Mouse (Mus musculus): ENCODE measurements at regions not wholly inside any gene's neighbourhood (a gene's known extent, or its start where the extent isn't known, plus 50 kb on each side); places are given as distances from the start of the nearest gene placed in this dataset.

- Histone ChIP-seq H3K9me3 (replicated peaks) (peaks cover 6% of the 10 kb centered on the region; the same call in 1 of the 2 replicates), H3K4me2 (replicated peaks) (no peak overlapping the region), H3K36me3 (no peaks in the 10 kb centered on the region), H3K4me1 (peaks cover 11% of the 10 kb centered on the region), H3K9ac (no peak overlapping the region), H3K27me3 (no peaks in the 10 kb centered on the region), H3K4me3 (replicated peaks) (no peak overlapping the region), H3K27ac (replicated peaks) (no peak overlapping the region)
- 83% methylated on average over 3 of the region's 3 CpGs for WGBS
- ATAC-seq (ENCODE audit: insufficient number of reproducible peaks, low FRiP score, low TSS enrichment, low read depth) = no peak
Measured at GRCm38 (mm10) chr9:116365701-116366100, 190.5 kb upstream of the Tgfbr2 start.

- Histone ChIP-seq H3K4me3 (replicated peaks) (no peak overlapping the region), H3K27me3 (no peaks in the 10 kb centered on the region), H3K4me2 (replicated peaks) (no peak overlapping the region), H3K9me3 (replicated peaks) (peaks cover 6% of the 10 kb centered on the region; the same call in 1 of the 2 replicates), H3K4me1 (peaks cover 11% of the 10 kb centered on the region), H3K36me3 (no peaks in the 10 kb centered on the region), H3K9ac (no peak overlapping the region), H3K27ac (replicated peaks) (no peak overlapping the region)
- ATAC-seq (ENCODE audit: insufficient number of reproducible peaks, low FRiP score, low TSS enrichment, low read depth) = no peak
- 71% methylated on average over 12 of the region's 12 CpGs for WGBS
Measured at GRCm38 (mm10) chr9:116365016-116365685, 190.0 kb upstream of the Tgfbr2 start.

- Histone ChIP-seq H3K9ac (no peak overlapping the region), H3K4me1 (0 out of 2 replicates have a peak, but pooled peaks cover 3% of the 10 kb centered on the region), H3K27ac (replicated peaks) (no peak overlapping the region), H3K9me3 (replicated peaks) (peaks cover 6% of the 10 kb centered on the region; the same call in 1 of the 2 replicates), H3K4me2 (replicated peaks) (no peak overlapping the region), H3K27me3 (no peaks in the 10 kb centered on the region), H3K4me3 (replicated peaks) (no peak overlapping the region), H3K36me3 (no peaks in the 10 kb centered on the region)
- 73% methylated on average over 3 of the region's 3 CpGs for WGBS
- ATAC-seq (ENCODE audit: insufficient number of reproducible peaks, low FRiP score, low TSS enrichment, low read depth) = no peak
Measured at GRCm38 (mm10) chr9:116361092-116361491, 185.9 kb upstream of the Tgfbr2 start.

- Histone ChIP-seq H3K4me3 (replicated peaks) (no peak overlapping the region), H3K9ac (no peak overlapping the region), H3K4me2 (replicated peaks) (no peak overlapping the region), H3K9me3 (replicated peaks) (no peaks in the 10 kb centered on the region), H3K36me3 (no peaks in the 10 kb centered on the region), H3K4me1 (0 out of 2 replicates have a peak, but pooled peaks cover 5% of the 10 kb centered on the region), H3K27me3 (no peaks in the 10 kb centered on the region), H3K27ac (replicated peaks) (no peak overlapping the region)
- ATAC-seq (ENCODE audit: insufficient number of reproducible peaks, low FRiP score, low TSS enrichment, low read depth) = no peak
- whole genome bisulfite sequencing = 78% methylated on average over 7 of the region's 7 CpGs
Measured at GRCm38 (mm10) chr9:116354056-116354732, 179.0 kb upstream of the Tgfbr2 start.

GRCm38 (mm10) chr9:116352801-116353494, 177.8 kb upstream of the Tgfbr2 start:
- Histone ChIP-seq H3K9me3 (replicated peaks) (no peaks in the 10 kb centered on the region), H3K4me2 (replicated peaks) (no peak overlapping the region), H3K36me3 (no peaks in the 10 kb centered on the region), H3K9ac (no peak overlapping the region), H3K4me1 (0 out of 2 replicates have a peak, but pooled peaks cover 5% of the 10 kb centered on the region), H3K4me3 (replicated peaks) (no peak overlapping the region), H3K27ac (replicated peaks) (no peak overlapping the region), H3K27me3 (no peaks in the 10 kb centered on the region)
- ATAC-seq (ENCODE audit: insufficient number of reproducible peaks, low FRiP score, low TSS enrichment, low read depth) = no peak
- 73% methylated on average over 4 of the region's 4 CpGs for WGBS

- Histone ChIP-seq H3K27me3 (no peaks in the 10 kb centered on the region), H3K4me2 (replicated peaks) (no peak overlapping the region), H3K9ac (no peak overlapping the region), H3K36me3 (no peaks in the 10 kb centered on the region), H3K4me3 (replicated peaks) (no peak overlapping the region), H3K4me1 (0 out of 2 replicates have a peak, but pooled peaks cover 5% of the 10 kb centered on the region), H3K27ac (replicated peaks) (peak overlapping the region; percentile 58; the same call in 1 of the 2 replicates), H3K9me3 (replicated peaks) (no peaks in the 10 kb centered on the region)
- 55% methylated on average over 10 of the region's 10 CpGs for WGBS
- ATAC-seq (ENCODE audit: insufficient number of reproducible peaks, low FRiP score, low TSS enrichment, low read depth) = no peak
Measured at GRCm38 (mm10) chr9:116350804-116351547, 175.8 kb upstream of the Tgfbr2 start.

GRCm38 (mm10) chr9:116347021-116347420, 171.9 kb upstream of the Tgfbr2 start:
- H3K4me2 ChIP-seq (replicated peaks) = no peak overlapping the region
- H3K36me3 ChIP-seq = no peaks in the 10 kb centered on the region
- 86% methylated on average over 8 of the region's 8 CpGs for WGBS
- 0 out of 2 replicates have a peak, but pooled peaks cover 5% of the 10 kb centered on the region for H3K4me1 ChIP-seq
- H3K9me3 ChIP-seq (replicated peaks) = no peaks in the 10 kb centered on the region
- no peak for ATAC-seq (ENCODE audit: insufficient number of reproducible peaks, low FRiP score, low TSS enrichment, low read depth)
- H3K4me3 ChIP-seq (replicated peaks) = no peak overlapping the region
- no peak overlapping the region for H3K27ac ChIP-seq (replicated peaks)
- no peaks in the 10 kb centered on the region for H3K27me3 ChIP-seq
- H3K9ac ChIP-seq = no peak overlapping the region

- 87% methylated on average over 7 of the region's 7 CpGs for WGBS
- Histone ChIP-seq H3K9ac (no peak overlapping the region), H3K4me3 (replicated peaks) (no peak overlapping the region), H3K36me3 (no peaks in the 10 kb centered on the region), H3K27ac (replicated peaks) (no peak overlapping the region), H3K4me2 (replicated peaks) (no peak overlapping the region), H3K9me3 (replicated peaks) (no peaks in the 10 kb centered on the region), H3K4me1 (0 out of 2 replicates have a peak, but pooled peaks cover 5% of the 10 kb centered on the region), H3K27me3 (no peaks in the 10 kb centered on the region)
- no peak for ATAC-seq (ENCODE audit: insufficient number of reproducible peaks, low FRiP score, low TSS enrichment, low read depth)
Measured at GRCm38 (mm10) chr9:116346495-116346894, 171.3 kb upstream of the Tgfbr2 start.

GRCm38 (mm10) chr9:116343086-116343481, 167.9 kb upstream of the Tgfbr2 start:
- no peak overlapping the region for H3K27ac ChIP-seq (replicated peaks)
- no peaks in the 10 kb centered on the region for H3K27me3 ChIP-seq
- H3K9ac ChIP-seq = no peak overlapping the region
- no peaks in the 10 kb centered on the region for H3K36me3 ChIP-seq
- WGBS = 64% methylated on average over 3 of the region's 3 CpGs
- ATAC-seq (ENCODE audit: insufficient number of reproducible peaks, low FRiP score, low TSS enrichment, low read depth) = no peak
- no peaks in the 10 kb centered on the region for H3K9me3 ChIP-seq (replicated peaks)
- no peak overlapping the region for H3K4me2 ChIP-seq (replicated peaks)
- no peak overlapping the region for H3K4me3 ChIP-seq (replicated peaks)
- H3K4me1 ChIP-seq = no peaks in the 10 kb centered on the region

GRCm38 (mm10) chr9:116342446-116343085, 167.4 kb upstream of the Tgfbr2 start:
- Histone ChIP-seq H3K4me1 (no peaks in the 10 kb centered on the region), H3K27me3 (no peaks in the 10 kb centered on the region), H3K9me3 (replicated peaks) (no peaks in the 10 kb centered on the region), H3K36me3 (no peaks in the 10 kb centered on the region), H3K4me3 (replicated peaks) (no peak overlapping the region), H3K27ac (replicated peaks) (no peak overlapping the region), H3K9ac (no peak overlapping the region), H3K4me2 (replicated peaks) (no peak overlapping the region)
- no peak for ATAC-seq (ENCODE audit: insufficient number of reproducible peaks, low FRiP score, low TSS enrichment, low read depth)
- 59% methylated on average over 8 of the region's 8 CpGs for WGBS

Data from embryonic facial prominence, embryonic 15.5 days (tissue).